Comparison of ENCODE assay signal across 8 mouse cellular contexts in the genomic region with DNA sequence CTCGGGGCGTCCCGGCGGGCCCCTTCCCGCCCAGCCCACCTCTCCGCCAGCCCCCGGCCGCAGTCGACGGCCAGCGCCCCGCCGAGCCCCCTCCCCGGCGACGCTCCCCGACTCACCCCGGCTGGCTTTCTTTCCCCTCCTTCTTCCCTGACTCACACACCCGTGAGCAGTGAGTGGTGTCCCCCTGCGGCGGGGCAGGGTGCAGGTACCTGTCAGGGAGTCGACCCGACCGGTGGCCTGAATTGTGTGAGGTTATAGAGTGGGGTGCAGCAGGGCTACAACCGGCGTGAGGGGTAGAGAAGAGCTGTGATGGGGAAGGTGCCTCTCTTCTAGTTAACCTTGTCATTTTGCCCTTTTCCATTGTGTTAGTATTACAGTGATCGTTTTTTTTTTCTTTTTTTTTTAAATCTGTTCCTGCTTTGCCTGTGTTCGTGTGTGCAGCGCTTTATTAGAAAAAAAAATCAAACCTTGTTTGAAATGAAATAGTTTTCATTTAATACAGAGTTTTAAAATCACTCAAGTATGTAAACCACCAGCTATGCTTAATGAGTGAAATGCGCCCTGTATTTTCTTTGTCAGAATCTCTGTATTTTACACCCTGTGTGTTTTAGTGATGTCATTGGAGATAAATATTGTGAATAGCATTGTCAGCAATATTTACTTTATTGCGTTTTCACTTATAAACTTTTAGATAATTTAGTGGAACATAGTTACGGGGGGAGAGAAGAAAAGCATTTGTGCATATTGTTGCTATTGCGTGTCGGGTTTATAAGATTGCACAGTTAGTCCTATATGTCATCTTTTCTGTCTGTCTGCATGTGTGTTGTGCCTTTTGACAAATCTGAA. TPM values are rescaled to one million over a fixed set of nuclear protein-coding genes. Genes with fewer than 3 reads are reported as not detected.
A peak's percentile ranks its signal among the peaks of the same experiment; 100 is the strongest.
DNase-seq lines count a peak whose midpoint lies in the region; ATAC-seq and TF ChIP-seq lines count a peak whose summit lies in the region.

No protein-coding gene starts in this region.

- H3K9ac ChIP-seq in heart, embryonic 12.5 days: peak overlapping the region; percentile 96
- H3K9ac ChIP-seq in kidney, embryonic 16.5 days (replicated peaks; ENCODE audit: low read length): peak overlapping the region; percentile 94
- peak overlapping the region; percentile 94 for H3K9ac ChIP-seq in lung, embryonic 16.5 days (ENCODE audit: low read length)

- no peaks in the 10 kb centered on the region for H3K36me3 ChIP-seq in heart, embryonic 12.5 days
- H3K36me3 ChIP-seq in kidney, embryonic 16.5 days (ENCODE audit: insufficient read depth, low read length): no peaks in the 10 kb centered on the region
- H3K36me3 ChIP-seq in lung, embryonic 16.5 days (ENCODE audit: control insufficient read depth, insufficient read depth, low read length): no peaks in the 10 kb centered on the region

- no peaks in the 10 kb centered on the region for H3K9me3 ChIP-seq in heart, embryonic 12.5 days (replicated peaks)
- no peaks in the 10 kb centered on the region for H3K9me3 ChIP-seq in kidney, embryonic 16.5 days (ENCODE audit: low read length)
- H3K9me3 ChIP-seq in lung, embryonic 16.5 days (ENCODE audit: control insufficient read depth, low read length): no peaks in the 10 kb centered on the region

- TF ChIP-seq POLR2A in cortical plate, adult 2 months (IDR thresholded peaks at IDR 0.05; ENCODE audit: extremely low read depth, insufficient read depth, low read length): no peak

- peak; percentile 83 for ATAC-seq in heart, embryonic 12.5 days (ENCODE audit: insufficient number of reproducible peaks, low FRiP score)
- peak; percentile 83 for ATAC-seq in kidney, embryonic 16.5 days (ENCODE audit: low FRiP score, low TSS enrichment)
- ATAC-seq in lung, embryonic 16.5 days (ENCODE audit: low read depth): peak; percentile 83

- DNase-seq in CD8-positive naive resting alpha-beta T cell, adult 2 months (ENCODE audit: low read depth in 2 of 2, low spot score in 2 of 2): peak; percentile 49 to 56
- DNase-seq in adrenal gland, adult (ENCODE audit: inconsistent age in 2 of 2, low spot score in 1 of 2): peak; percentile 65 to 86
- peak; percentile 11 for DNase-seq in ovary, postnatal 10 days (ENCODE audit: low spot score)
- DNase-seq in urinary bladder, postnatal 25 days (ENCODE audit: low spot score): peak; percentile 32

- no peaks in the 10 kb centered on the region for H3K27me3 ChIP-seq in heart, embryonic 12.5 days (replicated peaks)
- H3K27me3 ChIP-seq in kidney, embryonic 16.5 days (ENCODE audit: insufficient read depth, low read length): no peaks in the 10 kb centered on the region
- H3K27me3 ChIP-seq in lung, embryonic 16.5 days (ENCODE audit: control insufficient read depth, insufficient read depth, low read depth, low read length): no peaks in the 10 kb centered on the region

- WGBS in heart, embryonic 12.5 days: 11% methylated on average over 26 of the region's 34 CpGs
- WGBS in kidney, embryonic 16.5 days: 10% methylated on average over 25 of the region's 34 CpGs
- WGBS in lung, embryonic 16.5 days: 5% methylated on average over 33 of the region's 34 CpGs

- H3K4me2 ChIP-seq in heart, embryonic 12.5 days: peak overlapping the region; percentile 66
- peak overlapping the region; percentile 64 for H3K4me2 ChIP-seq in kidney, embryonic 16.5 days (replicated peaks; ENCODE audit: low read depth, low read length)
- H3K4me2 ChIP-seq in lung, embryonic 16.5 days (ENCODE audit: low read depth, low read length): peak overlapping the region; percentile 65

- peak overlapping the region; percentile 90 for H3K27ac ChIP-seq in cortical plate, adult 2 months (ENCODE audit: insufficient read depth, low read length)
- peak overlapping the region; percentile 94 for H3K27ac ChIP-seq in heart, embryonic 12.5 days (ENCODE audit: poor library complexity, severe bottlenecking)
- H3K27ac ChIP-seq in kidney, embryonic 16.5 days (ENCODE audit: low read length): peak overlapping the region; percentile 95
- peak overlapping the region; percentile 91 for H3K27ac ChIP-seq in lung, embryonic 16.5 days (ENCODE audit: low read length)

- no peak for TF ChIP-seq CTCF in cortical plate, adult 2 months (IDR thresholded peaks at IDR 0.05; ENCODE audit: extremely low read depth, insufficient read depth, low read length)

- H3K4me3 ChIP-seq in cortical plate, adult 2 months (ENCODE audit: insufficient read depth, low read length): peak overlapping the region; percentile 100
- peak overlapping the region; percentile 99 for H3K4me3 ChIP-seq in heart, embryonic 12.5 days
- peak overlapping the region; percentile 89 for H3K4me3 ChIP-seq in kidney, embryonic 16.5 days (ENCODE audit: low read length)
- peak overlapping the region; percentile 87 for H3K4me3 ChIP-seq in lung, embryonic 16.5 days (ENCODE audit: low read length)

- peaks cover 4% of the 10 kb centered on the region for H3K4me1 ChIP-seq in cortical plate, adult 2 months (ENCODE audit: control insufficient read depth, insufficient read depth, low read length)
- peaks cover 9% of the 10 kb centered on the region for H3K4me1 ChIP-seq in heart, embryonic 12.5 days (replicated peaks)
- H3K4me1 ChIP-seq in kidney, embryonic 16.5 days (ENCODE audit: insufficient read depth, low read length): peaks cover 9% of the 10 kb centered on the region; the same call in 1 of the 2 replicates
- peaks cover 2% of the 10 kb centered on the region; the same call in 1 of the 2 replicates for H3K4me1 ChIP-seq in lung, embryonic 16.5 days (replicated peaks; ENCODE audit: control insufficient read depth, insufficient read depth, low read length)

RNA-seq across cellular contexts. Expression of a gene that starts 0.9 kb away (rescaled TPM):
- polyA plus RNA-seq in cortical plate, adult 2 months (2012; rRNA removed): 97.2 and 105 TPM in 2 replicates
- polyA plus RNA-seq in heart, embryonic 12.5 days (2016; fragmentation: Nextera tagmentation; extraction: Ambion mirVana): 57.4 and 61.1 TPM in 2 replicates
- 69.6 and 69.9 TPM in 2 replicates for polyA plus RNA-seq in kidney, embryonic 16.5 days (2015; fragmentation: Nextera tagmentation; extraction: Ambion mirVana)
- 58.2 and 60.1 TPM in 2 replicates for polyA plus RNA-seq in lung, embryonic 16.5 days (2015; fragmentation: Nextera tagmentation; extraction: Ambion mirVana)

Comparison
In these comparisons a context has a peak if more than half of its experiments do, and no peak if none do; other contexts are left out.
1. Peak in every context shown above with its lines: DNase-seq, ATAC-seq, H3K4me3 ChIP-seq and H3K27ac ChIP-seq.
2. DNase-seq: peak in every context shown above with its lines; median percentile 76 in adrenal gland, adult; 52 in CD8-positive naive resting alpha-beta T cell, adult 2 months; 32 in urinary bladder, postnatal 25 days; 11 in ovary, postnatal 10 days.